21 mouse cellular contexts compared by ENCODE assay signal in the genomic region with DNA sequence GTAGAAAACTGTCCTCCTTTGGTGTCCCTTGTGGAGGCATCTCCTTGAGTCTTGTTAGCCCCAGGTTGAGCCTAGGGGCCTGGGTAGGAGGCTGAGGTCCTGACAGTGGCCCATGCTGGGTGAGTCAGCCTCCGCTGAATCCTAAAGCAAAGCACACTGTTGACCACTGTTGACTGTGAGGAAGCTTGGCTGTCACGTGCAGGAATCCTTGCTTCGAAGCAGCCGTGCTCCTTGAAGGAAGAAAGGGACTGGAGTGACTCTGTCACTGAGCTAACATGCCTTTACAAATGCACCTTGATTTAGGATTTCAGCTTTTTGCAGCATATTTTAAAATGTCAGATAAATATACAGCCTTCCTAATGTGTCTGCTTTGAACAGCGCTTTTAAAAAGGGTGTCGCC.
A peak's percentile ranks its signal among the peaks of the same experiment; 100 is the strongest.
DNase-seq lines count a peak whose midpoint lies in the region; ATAC-seq lines count a peak whose summit lies in the region.
"Had no signal": no experiment of that assay in that cellular context is flagged by ENCODE, and none has a peak within 500 bp of the region (broad histone marks: within the 10 kb centered on the region; RNA-seq: fewer than 3 reads in every experiment).

No protein-coding gene starts in this region.

- no peak for DNase-seq in hindbrain, embryonic 11.5 days (ENCODE audit: low spot score)
- DNase-seq in neural tube, embryonic 10.5 days (ENCODE audit: extremely low spot score, low spot score), result no peak
- DNase-seq in urinary bladder, postnatal 14 days (ENCODE audit: low spot score), result no peak
- DNase-seq: cerebellum, adult 11 months; cerebellum, postnatal 10 days; gastrocnemius, postnatal 14 days; heart, postnatal 4 days; kidney, postnatal 36 days; layer of hippocampus, adult 9-11 months; retina, postnatal 1 day had no signal

- H3K9ac ChIP-seq in hindbrain, embryonic 13.5 days, result peak overlapping the region; percentile 55
- H3K9ac ChIP-seq in hindbrain, embryonic 11.5 days (ENCODE audit: low read depth, low read length), result no peak overlapping the region
- peak overlapping the region; percentile 38; the same call in 1 of the 2 replicates for H3K9ac ChIP-seq in neural tube, embryonic 12.5 days
- H3K9ac ChIP-seq in midbrain, embryonic 15.5 days, result no peak overlapping the region
- H3K9ac ChIP-seq in stomach, embryonic 16.5 days (ENCODE audit: low read length), result peak overlapping the region; percentile 8; the same call in 1 of the 2 replicates
- H3K9ac ChIP-seq: embryonic facial prominence, embryonic 15.5 days; heart, embryonic 15.5 days; limb, embryonic 13.5 days; liver, embryonic 15.5 days had no signal

- no peaks in the 10 kb centered on the region for H3K27me3 ChIP-seq in hindbrain, embryonic 13.5 days
- no peaks in the 10 kb centered on the region for H3K27me3 ChIP-seq in hindbrain, embryonic 11.5 days (ENCODE audit: control insufficient read depth, insufficient read depth, low read length)
- H3K27me3 ChIP-seq in neural tube, embryonic 12.5 days (replicated peaks), result no peaks in the 10 kb centered on the region
- H3K27me3 ChIP-seq in midbrain, embryonic 15.5 days (replicated peaks), result no peaks in the 10 kb centered on the region
- H3K27me3 ChIP-seq in stomach, embryonic 16.5 days (ENCODE audit: control insufficient read depth, insufficient read depth, low read length), result no peaks in the 10 kb centered on the region
- H3K27me3 ChIP-seq: embryonic facial prominence, embryonic 15.5 days; heart, embryonic 15.5 days; limb, embryonic 13.5 days; liver, embryonic 15.5 days had no signal

- WGBS in hindbrain, embryonic 13.5 days, result 64% methylated on average over 6 of the region's 6 CpGs
- 70% methylated on average over 6 of the region's 6 CpGs for WGBS in hindbrain, embryonic 11.5 days
- 59% methylated on average over 6 of the region's 6 CpGs for WGBS in neural tube, embryonic 12.5 days
- WGBS in midbrain, embryonic 15.5 days, result 61% methylated on average over 6 of the region's 6 CpGs
- 54% methylated on average over 6 of the region's 6 CpGs for WGBS in stomach, embryonic 16.5 days

- H3K4me2 ChIP-seq in hindbrain, embryonic 13.5 days, result no peak overlapping the region
- no peak overlapping the region for H3K4me2 ChIP-seq in hindbrain, embryonic 11.5 days (replicated peaks; ENCODE audit: low read depth, low read length)
- no peak overlapping the region for H3K4me2 ChIP-seq in neural tube, embryonic 12.5 days (replicated peaks)
- H3K4me2 ChIP-seq in midbrain, embryonic 15.5 days, result no peak overlapping the region
- no peak overlapping the region for H3K4me2 ChIP-seq in stomach, embryonic 16.5 days (ENCODE audit: low read depth, low read length)
- H3K4me2 ChIP-seq: embryonic facial prominence, embryonic 15.5 days; heart, embryonic 15.5 days; limb, embryonic 13.5 days; liver, embryonic 15.5 days had no signal

- ATAC-seq in hindbrain, embryonic 13.5 days (ENCODE audit: low FRiP score), result no peak
- no peak for ATAC-seq in hindbrain, embryonic 11.5 days (ENCODE audit: low FRiP score)
- no peak for ATAC-seq in neural tube, embryonic 12.5 days (ENCODE audit: low FRiP score, low read depth)
- ATAC-seq in midbrain, embryonic 15.5 days (replicated peaks), result no peak
- no peak for ATAC-seq in stomach, embryonic 16.5 days (ENCODE audit: insufficient read depth, low FRiP score)
- no peak for ATAC-seq in granulocyte monocyte progenitor cell, adult 5-6 weeks (replicated peaks; ENCODE audit: poor library complexity, severe bottlenecking)
- ATAC-seq: activated CD4-positive, CD25-positive, alpha-beta regulatory T cell, adult 4 months; lung, postnatal 0 days had no signal

- H3K36me3 ChIP-seq in hindbrain, embryonic 13.5 days, result no peaks in the 10 kb centered on the region
- no peaks in the 10 kb centered on the region for H3K36me3 ChIP-seq in hindbrain, embryonic 11.5 days (ENCODE audit: control insufficient read depth, insufficient read depth, low read length)
- no peaks in the 10 kb centered on the region for H3K36me3 ChIP-seq in neural tube, embryonic 12.5 days
- H3K36me3 ChIP-seq in midbrain, embryonic 15.5 days (replicated peaks), result no peaks in the 10 kb centered on the region
- H3K36me3 ChIP-seq in stomach, embryonic 16.5 days (ENCODE audit: control insufficient read depth, insufficient read depth, low read length), result no peaks in the 10 kb centered on the region
- H3K36me3 ChIP-seq: embryonic facial prominence, embryonic 15.5 days; heart, embryonic 15.5 days had no signal

- no peaks in the 10 kb centered on the region for H3K9me3 ChIP-seq in hindbrain, embryonic 13.5 days
- no peaks in the 10 kb centered on the region for H3K9me3 ChIP-seq in hindbrain, embryonic 11.5 days (ENCODE audit: control insufficient read depth, low read length)
- H3K9me3 ChIP-seq in neural tube, embryonic 12.5 days, result no peaks in the 10 kb centered on the region
- H3K9me3 ChIP-seq in midbrain, embryonic 15.5 days, result no peaks in the 10 kb centered on the region
- H3K9me3 ChIP-seq in stomach, embryonic 16.5 days (replicated peaks; ENCODE audit: control insufficient read depth, low read length), result no peaks in the 10 kb centered on the region
- H3K9me3 ChIP-seq: embryonic facial prominence, embryonic 15.5 days; heart, embryonic 15.5 days; limb, embryonic 13.5 days; liver, embryonic 15.5 days had no signal

- H3K4me1 ChIP-seq in hindbrain, embryonic 13.5 days (replicated peaks), result peaks cover 99% of the 10 kb centered on the region
- H3K4me1 ChIP-seq in hindbrain, embryonic 11.5 days (replicated peaks; ENCODE audit: control insufficient read depth, insufficient read depth, low read length), result peaks cover 57% of the 10 kb centered on the region
- H3K4me1 ChIP-seq in neural tube, embryonic 12.5 days, result peaks cover 99% of the 10 kb centered on the region
- H3K4me1 ChIP-seq in midbrain, embryonic 15.5 days, result peaks cover 90% of the 10 kb centered on the region
- H3K4me1 ChIP-seq in stomach, embryonic 16.5 days (ENCODE audit: control insufficient read depth, insufficient read depth, low read length), result peaks cover 64% of the 10 kb centered on the region

- H3K27ac ChIP-seq in hindbrain, embryonic 13.5 days, result no peak overlapping the region
- H3K27ac ChIP-seq in hindbrain, embryonic 11.5 days (ENCODE audit: low read depth, low read length), result no peak overlapping the region
- H3K27ac ChIP-seq in neural tube, embryonic 12.5 days, result 0 out of 2 replicates have a peak overlapping the region, but pooled peaks have one; percentile 26
- H3K27ac ChIP-seq in midbrain, embryonic 15.5 days, result 0 out of 2 replicates have a peak overlapping the region, but pooled peaks have one; percentile 12
- H3K27ac ChIP-seq in stomach, embryonic 16.5 days (ENCODE audit: low read length), result peak overlapping the region; percentile 69
- H3K27ac ChIP-seq: embryonic facial prominence, embryonic 15.5 days; heart, embryonic 15.5 days; limb, embryonic 13.5 days; liver, embryonic 15.5 days had no signal

- H3K4me3 ChIP-seq in hindbrain, embryonic 13.5 days, result no peak overlapping the region
- H3K4me3 ChIP-seq in hindbrain, embryonic 11.5 days (ENCODE audit: low read depth, low read length), result no peak overlapping the region
- H3K4me3 ChIP-seq in neural tube, embryonic 12.5 days, result no peak overlapping the region
- H3K4me3 ChIP-seq in midbrain, embryonic 15.5 days, result no peak overlapping the region
- H3K4me3 ChIP-seq in stomach, embryonic 16.5 days (replicated peaks; ENCODE audit: low read length), result no peak overlapping the region
- H3K4me3 ChIP-seq: embryonic facial prominence, embryonic 15.5 days; heart, embryonic 15.5 days; limb, embryonic 13.5 days; liver, embryonic 15.5 days had no signal

Comparison
In these comparisons a context has a peak if more than half of its experiments do, and no peak if none do; other contexts are left out.
1. H3K9ac ChIP-seq: peak in hindbrain, embryonic 13.5 days (single experiment), neural tube, embryonic 12.5 days (single experiment) and stomach, embryonic 16.5 days (single experiment); none in hindbrain, embryonic 11.5 days (single experiment) and midbrain, embryonic 15.5 days (single experiment).
2. H3K27ac ChIP-seq: peak in neural tube, embryonic 12.5 days (single experiment), midbrain, embryonic 15.5 days (single experiment) and stomach, embryonic 16.5 days (single experiment); none in hindbrain, embryonic 13.5 days (single experiment) and hindbrain, embryonic 11.5 days (single experiment).